Mouse (Mus musculus): ENCODE results near the gene Fnip2. TPM values are rescaled to one million over a fixed set of nuclear protein-coding genes. Genes with fewer than 3 reads are reported as not detected.

Fnip2 gene
- 0.57 TPM for polyA plus RNA-seq (2017; shearing (Covaris generic))

GRCm38 (mm10) chr3:79567703-79568362 lies at the start of gene Fnip2:
Gene Fnip2 (minus strand): TSS chr3:79567796.

DNA sequence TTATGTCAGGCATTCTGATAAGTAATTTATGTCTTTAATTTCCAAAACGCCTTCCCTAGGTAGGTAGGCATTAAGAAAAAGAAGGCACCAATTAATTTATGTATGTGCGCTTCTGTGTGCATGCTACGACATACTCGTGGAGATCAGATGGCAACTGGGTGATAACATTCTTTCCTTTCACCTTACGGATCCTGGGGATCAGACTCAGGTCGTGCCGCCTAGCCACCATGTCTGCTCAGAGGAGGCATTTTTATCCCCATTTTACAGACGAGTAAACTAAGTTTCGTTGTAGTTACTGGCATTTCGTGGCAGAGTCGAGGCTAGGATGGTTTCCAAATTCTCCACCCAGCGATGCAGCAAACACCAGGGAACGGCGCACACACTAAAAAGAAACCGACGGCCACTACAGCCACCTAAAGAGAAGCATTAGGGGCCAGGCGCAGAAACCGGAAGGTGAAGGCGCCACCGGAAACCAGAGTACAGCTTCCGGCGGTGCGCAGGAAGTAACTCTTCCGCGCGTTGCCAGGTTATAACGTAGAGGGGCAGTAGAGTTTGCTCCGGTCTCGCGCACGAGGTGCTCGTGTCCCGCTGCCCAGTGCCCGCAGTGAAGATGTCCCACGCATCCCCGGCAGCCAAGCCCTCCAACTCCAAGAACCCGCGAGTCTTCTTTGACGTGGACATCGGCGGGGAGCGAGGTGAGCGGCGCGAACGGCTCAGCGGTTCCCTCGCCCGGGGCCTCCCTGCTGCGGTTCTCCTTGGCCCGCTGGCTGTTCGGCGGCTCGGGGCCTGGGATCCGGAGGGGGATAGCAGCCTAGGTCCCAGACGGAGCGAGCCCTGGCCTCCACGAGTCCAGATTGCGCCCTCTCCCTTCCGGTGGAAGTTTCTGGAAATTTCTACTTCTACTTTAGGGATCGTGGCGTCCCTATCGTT lies 23.5 kb upstream of the Fnip2 start, which contains the start of gene Ppid:
TSS of gene Ppid (plus strand) at position 480 of the 930 bp plus-strand sequence.

Other genes starting within 250 kb of the Fnip2 start
- gene Gm17359, start 231.1 kb downstream of the Fnip2 start, polyA plus RNA-seq (2017; shearing (Covaris generic)): not detected
- gene Ppid, start 23.5 kb upstream of the Fnip2 start, polyA plus RNA-seq (2017; shearing (Covaris generic)): 70.8 TPM
- gene 4930579G24Rik, start 61.3 kb upstream of the Fnip2 start, polyA plus RNA-seq (2017; shearing (Covaris generic)): 7.4 TPM
- 38.0 TPM for gene Etfdh, start 61.7 kb upstream of the Fnip2 start, polyA plus RNA-seq (2017; shearing (Covaris generic))
- not detected for gene Rxfp1, start 170.1 kb upstream of the Fnip2 start, polyA plus RNA-seq (2017; shearing (Covaris generic))